Mouse (Mus musculus) midbrain, embryonic 13.5 days (tissue): ENCODE measurements around the gene 1700123O20Rik. TPM values are rescaled to one million over a fixed set of nuclear protein-coding genes. Genes with fewer than 3 reads are reported as not detected.

Experiments used
- ATAC-seq: fragments of 200-750 bp; cut with Nextera tagmentation; 2 replicates; pipeline ENCODE4 v1.8.0; 2017; ENCODE audit warnings: mild to moderate bottlenecking, moderate TSS enrichment, moderate library complexity
- H3K27ac ChIP-seq: fragments of 300-500 bp; sonication (generic); 2 replicates; pipeline ENCODE4 v1.5.1; 2015; ENCODE audit warnings: inconsistent platforms, mild to moderate bottlenecking, moderate library complexity
- H3K27me3 ChIP-seq: fragments of 300-500 bp; sonication (generic); 2 replicates; pipeline ENCODE4 v1.6.1; 2015; ENCODE audit warnings: mild to moderate bottlenecking, inconsistent platforms
- H3K36me3 ChIP-seq: fragments of 300-500 bp; sonication (generic); 2 replicates; pipeline ENCODE4 v1.6.1; 2015; ENCODE audit warnings: mild to moderate bottlenecking, inconsistent platforms
- H3K4me1 ChIP-seq: fragments of 300-500 bp; sonication (generic); replicated peaks from 2 replicates; pipeline ENCODE4 v1.6.1; 2015; ENCODE audit warnings: inconsistent platforms
- H3K4me2 ChIP-seq: fragments of 300-500 bp; sonication (generic); replicated peaks from 2 replicates; pipeline ENCODE4 v1.6.1; 2015; ENCODE audit warnings: moderate library complexity, mild to moderate bottlenecking, inconsistent platforms
- H3K4me3 ChIP-seq: fragments of 300-500 bp; sonication (generic); replicated peaks from 2 replicates; pipeline ENCODE4 v1.5.1; 2015; ENCODE audit warnings: mild to moderate bottlenecking, inconsistent platforms
- H3K9ac ChIP-seq: fragments of 300-500 bp; sonication (generic); replicated peaks from 2 replicates; pipeline ENCODE4 v1.6.1; 2015; ENCODE audit warnings: mild to moderate bottlenecking, inconsistent platforms
- H3K9me3 ChIP-seq: fragments of 300-500 bp; sonication (generic); 2 replicates; pipeline ENCODE4 v1.6.1; 2016; ENCODE audit warnings: mild to moderate bottlenecking, inconsistent platforms
- WGBS: fragments of 180-500 bp; shearing (Covaris S2); methylation state at CpG from one replicate; pipeline ENCODE4 v1.1.7; 2015; 5-methylcytosine and 5-hydroxymethylcytosine counted together
- polyA plus RNA-seq: library from polyadenylated mRNA; unstranded; fragments of >200 nt; fragmentation: Nextera tagmentation; extraction: Ambion mirVana; gene quantifications from 2 replicates; pipeline ENCODE4 v1.2.1, GENCODE M21; 2015

1700123O20Rik gene
- 75.4 and 76.6 TPM in 2 replicates for polyA plus RNA-seq

DNA sequence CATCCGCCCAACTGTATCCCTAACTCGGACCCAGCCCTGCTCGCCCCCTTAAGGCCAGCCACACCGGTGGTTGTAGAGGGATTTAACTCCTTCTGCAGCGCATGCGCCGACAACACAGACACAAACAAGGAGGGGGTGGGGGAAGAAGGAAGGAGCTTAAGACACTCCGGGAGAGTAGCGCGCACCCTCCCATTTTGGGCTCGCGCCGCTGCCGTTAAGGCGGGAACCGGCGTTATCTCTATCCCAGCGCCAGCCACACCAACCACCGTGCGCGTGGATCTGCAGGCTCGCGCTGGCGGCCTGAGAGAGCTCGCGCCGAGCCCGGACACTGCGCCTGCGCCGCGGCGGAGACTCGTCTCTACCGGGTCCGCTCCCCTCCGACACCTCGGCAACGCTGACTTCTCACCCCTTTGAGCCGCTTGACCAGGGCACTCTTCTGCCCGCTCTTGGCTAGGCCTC is at the start of gene 1700123O20Rik:
TSS of gene 1700123O20Rik (plus strand) at position 154 of the 459 bp plus-strand sequence.
- Histone ChIP-seq H3K4me2 (peak within 1 kb of the TSS; percentile 82), H3K4me1 (peaks cover 48% of the 10 kb centered on the region), H3K4me3 (peak within 1 kb of the TSS; percentile 74), H3K27ac (peak within 1 kb of the TSS; percentile 95), H3K27me3 (no peaks in the 10 kb centered on the region), H3K9me3 (no peaks in the 10 kb centered on the region), H3K9ac (peak within 1 kb of the TSS; percentile 92), H3K36me3 (peaks cover 40% of the 10 kb centered on the region)
- WGBS, result under 1% methylated on average over 29 of the region's 41 CpGs
- peak; percentile 74 for ATAC-seq

DNA sequence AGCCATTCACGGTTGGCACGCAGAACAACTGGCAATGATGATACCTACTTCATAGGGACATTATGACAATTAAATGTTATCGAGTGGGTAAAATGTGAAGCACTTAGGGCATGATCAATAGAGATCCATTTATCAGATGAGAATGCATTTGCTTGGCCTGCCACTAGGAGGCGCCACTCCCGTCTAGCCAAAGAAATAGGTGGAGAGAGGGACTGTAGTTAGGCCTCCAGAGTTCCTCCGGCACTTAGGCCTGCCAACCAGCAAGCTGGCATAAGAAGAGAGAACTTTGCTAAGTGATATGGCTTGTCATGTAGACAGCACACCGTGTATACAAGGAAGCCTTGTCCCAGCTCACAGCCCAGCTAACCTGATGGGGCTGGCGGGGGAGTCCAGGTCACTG is 49.1 kb upstream of the 1700123O20Rik start:
- Histone ChIP-seq H3K9me3 (no peaks in the 10 kb centered on the region), H3K4me3 (no peak overlapping the region), H3K27ac (no peak overlapping the region), H3K27me3 (no peaks in the 10 kb centered on the region), H3K9ac (no peak overlapping the region), H3K36me3 (peaks cover 64% of the 10 kb centered on the region), H3K4me1 (peaks cover 34% of the 10 kb centered on the region), H3K4me2 (no peak overlapping the region)
- 51% methylated on average over 8 of the region's 8 CpGs for WGBS
- ATAC-seq, result no peak

DNA sequence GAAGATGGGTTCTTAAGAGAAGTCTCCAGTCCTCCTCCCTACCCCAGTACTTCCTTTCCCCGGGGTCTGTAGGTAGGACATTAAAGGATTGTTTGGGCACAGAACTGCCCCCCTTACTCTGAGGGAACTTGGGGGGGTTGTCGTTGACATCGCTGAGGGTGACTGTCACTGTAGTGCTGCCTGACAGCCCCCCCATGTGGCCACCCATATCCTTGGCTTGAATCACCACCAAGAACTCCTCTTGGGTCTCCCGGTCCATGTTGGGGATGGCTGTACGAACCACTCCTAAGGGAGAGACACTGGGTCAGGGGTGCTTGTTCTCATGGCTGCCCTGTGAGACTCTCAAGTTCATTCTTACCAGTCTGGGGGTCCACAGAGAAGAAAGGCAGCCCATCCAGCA is 47.8 kb upstream of the 1700123O20Rik start:
- H3K4me1 ChIP-seq, result peaks cover 37% of the 10 kb centered on the region
- H3K27ac ChIP-seq, result no peak overlapping the region
- H3K27me3 ChIP-seq, result no peaks in the 10 kb centered on the region
- H3K4me2 ChIP-seq, result peak overlapping the region; percentile 2; the same call in 1 of the 2 replicates
- no peaks in the 10 kb centered on the region for H3K9me3 ChIP-seq
- H3K9ac ChIP-seq, result peak overlapping the region; percentile 23; the same call in 1 of the 2 replicates
- 82% methylated on average over 5 of the region's 5 CpGs for WGBS
- no peak overlapping the region for H3K4me3 ChIP-seq
- H3K36me3 ChIP-seq, result peaks cover 63% of the 10 kb centered on the region
- no peak for ATAC-seq

DNA sequence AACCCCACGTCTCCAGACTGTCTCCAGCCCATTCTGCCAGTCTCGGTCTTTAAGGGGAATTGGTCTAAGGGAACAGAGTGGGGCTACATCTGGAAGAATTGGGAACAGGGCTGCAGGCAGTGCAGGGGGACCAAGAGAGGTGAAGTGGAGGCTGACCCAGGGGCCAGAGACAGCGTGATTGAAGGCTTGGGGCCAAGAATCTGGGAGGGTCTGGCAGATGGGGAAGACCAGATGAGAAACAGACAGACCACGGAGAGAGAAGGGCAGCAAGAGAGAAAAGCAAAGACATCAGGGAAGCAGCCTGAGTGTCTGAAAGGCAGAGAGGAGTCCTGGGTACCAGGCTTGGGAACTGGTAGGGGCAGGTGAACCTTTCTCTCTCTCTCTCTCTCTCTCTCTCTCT is 45.9 kb upstream of the 1700123O20Rik start:
- Histone ChIP-seq H3K27ac (peak overlapping the region; percentile 21; the same call in 1 of the 2 replicates), H3K9me3 (no peaks in the 10 kb centered on the region), H3K4me1 (peaks cover 34% of the 10 kb centered on the region), H3K4me3 (peak overlapping the region; percentile 79), H3K4me2 (peak overlapping the region; percentile 85), H3K27me3 (no peaks in the 10 kb centered on the region), H3K9ac (peak overlapping the region; percentile 99), H3K36me3 (peaks cover 66% of the 10 kb centered on the region)
- 17% methylated on average over 4 of the region's 4 CpGs for WGBS
- ATAC-seq, result no peak

DNA sequence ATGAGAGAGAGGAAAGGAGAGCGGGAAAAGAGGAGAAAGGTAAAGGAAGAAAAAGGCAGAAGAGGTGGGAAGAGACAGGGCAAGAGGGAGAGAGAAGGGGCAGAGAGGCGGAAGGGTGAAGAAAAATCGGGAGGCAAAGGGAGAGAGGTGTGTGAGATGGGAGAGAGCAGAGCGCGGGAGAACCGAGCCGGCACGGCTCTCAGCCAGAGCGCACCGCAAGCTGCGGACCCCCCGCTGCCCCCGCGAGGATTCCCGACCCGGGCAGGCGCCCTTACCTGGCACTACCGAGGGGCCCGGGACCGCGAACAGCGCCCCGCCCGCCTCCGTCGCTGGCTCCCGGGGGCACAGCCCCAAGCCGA is 45.1 kb upstream of the 1700123O20Rik start, which contains the start of gene Gm17606:
TSS of gene Gm17606 (plus strand) at position 7 of the 359 bp plus-strand sequence.
- H3K9ac ChIP-seq, result peak within 1 kb of the TSS; percentile 99
- H3K4me1 ChIP-seq, result peaks cover 34% of the 10 kb centered on the region
- H3K36me3 ChIP-seq, result peaks cover 69% of the 10 kb centered on the region
- H3K27me3 ChIP-seq, result no peaks in the 10 kb centered on the region
- no peak for ATAC-seq
- under 1% methylated on average over 26 of the region's 28 CpGs for WGBS
- H3K9me3 ChIP-seq, result no peaks in the 10 kb centered on the region
- H3K4me2 ChIP-seq, result peak within 1 kb of the TSS; percentile 85
- H3K27ac ChIP-seq, result peak within 1 kb of the TSS; percentile 91
- peak within 1 kb of the TSS; percentile 79 for H3K4me3 ChIP-seq

DNA sequence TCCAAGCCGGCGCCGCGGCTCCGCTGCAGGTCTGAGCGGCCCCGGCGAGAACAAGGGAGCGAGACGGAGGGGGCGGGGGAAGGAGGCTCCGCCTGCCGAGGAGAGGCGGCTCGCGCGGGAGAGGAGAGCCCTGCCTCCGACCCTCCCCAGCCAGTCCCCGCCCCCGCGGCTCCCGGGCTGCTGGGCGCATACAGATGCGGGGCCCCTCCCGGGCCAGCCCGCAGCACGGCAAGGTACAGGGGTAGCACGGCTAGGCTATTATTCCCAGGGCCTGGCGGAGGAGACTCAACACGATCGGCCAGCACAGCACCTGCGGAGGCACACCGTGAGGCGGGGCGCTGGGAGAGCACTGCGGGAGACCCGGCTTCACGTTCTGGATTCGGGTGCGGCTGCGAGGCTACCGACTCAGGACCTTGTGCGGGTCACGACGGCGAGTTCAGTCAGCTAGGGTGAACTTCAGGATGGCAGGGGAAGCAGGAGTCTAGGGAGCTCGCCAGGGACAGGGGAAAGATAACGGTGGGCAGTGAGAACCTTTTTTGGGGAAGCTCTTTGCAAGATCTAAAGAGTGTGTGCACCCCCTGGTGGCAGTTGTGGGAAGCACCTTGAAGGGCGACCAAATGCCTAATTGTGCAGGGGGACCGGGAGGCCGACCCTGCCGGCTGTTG is 44.6 kb upstream of the 1700123O20Rik start, which contains the start of gene Cdh24:
TSS of gene Cdh24 (minus strand) at position 60 of the 665 bp plus-strand sequence.
- ATAC-seq, result peak; percentile 93
- Histone ChIP-seq H3K4me3 (peak within 1 kb of the TSS; percentile 79), H3K27ac (peak within 1 kb of the TSS; percentile 91), H3K27me3 (no peaks in the 10 kb centered on the region), H3K4me2 (peak within 1 kb of the TSS; percentile 85), H3K9ac (peak within 1 kb of the TSS; percentile 99), H3K4me1 (peaks cover 34% of the 10 kb centered on the region), H3K9me3 (no peaks in the 10 kb centered on the region), H3K36me3 (peaks cover 69% of the 10 kb centered on the region)
- WGBS, result under 1% methylated on average over 41 of the region's 52 CpGs

DNA sequence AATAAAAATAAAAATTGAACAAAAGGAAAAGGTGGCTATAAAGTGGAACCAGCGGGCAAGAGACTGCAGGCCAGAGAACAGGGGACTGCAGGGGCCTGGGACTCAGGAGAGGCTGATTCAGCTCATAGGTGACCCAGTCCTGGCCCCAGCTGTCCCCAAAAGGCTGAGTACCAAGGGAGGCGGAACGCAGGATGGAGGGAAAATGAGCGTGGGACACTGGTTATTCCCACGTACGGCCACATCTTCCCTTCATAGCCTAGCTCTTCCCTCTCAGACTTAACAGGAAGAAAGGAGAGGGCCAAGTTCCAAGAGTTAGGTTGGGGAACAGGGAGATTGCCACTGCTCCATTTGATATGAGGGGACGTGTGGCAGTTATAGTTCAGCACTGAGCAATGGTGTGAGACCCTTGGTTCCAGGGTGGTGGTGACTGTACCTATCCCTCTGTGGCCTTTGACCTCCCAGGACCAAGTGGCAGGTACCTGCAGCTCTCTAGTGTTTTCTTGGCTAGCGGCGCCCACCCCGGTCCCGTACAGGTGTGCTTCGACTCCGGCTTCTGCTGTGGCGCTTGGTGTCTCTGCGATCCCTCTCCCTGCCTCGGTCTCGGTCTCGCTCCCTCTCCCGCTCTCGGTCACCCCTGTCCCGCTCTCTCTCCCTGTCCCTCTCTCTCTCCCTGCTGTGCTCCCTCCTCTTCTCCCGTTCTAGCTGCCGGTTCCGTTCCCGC is 43.6 kb upstream of the 1700123O20Rik start:
- Histone ChIP-seq H3K4me3 (no peak overlapping the region), H3K27ac (peak overlapping the region; percentile 91), H3K4me1 (peaks cover 34% of the 10 kb centered on the region), H3K4me2 (no peak overlapping the region), H3K36me3 (peaks cover 69% of the 10 kb centered on the region), H3K9me3 (no peaks in the 10 kb centered on the region), H3K9ac (no peak overlapping the region), H3K27me3 (no peaks in the 10 kb centered on the region)
- WGBS, result 81% methylated on average over 25 of the region's 25 CpGs
- ATAC-seq, result no peak

DNA sequence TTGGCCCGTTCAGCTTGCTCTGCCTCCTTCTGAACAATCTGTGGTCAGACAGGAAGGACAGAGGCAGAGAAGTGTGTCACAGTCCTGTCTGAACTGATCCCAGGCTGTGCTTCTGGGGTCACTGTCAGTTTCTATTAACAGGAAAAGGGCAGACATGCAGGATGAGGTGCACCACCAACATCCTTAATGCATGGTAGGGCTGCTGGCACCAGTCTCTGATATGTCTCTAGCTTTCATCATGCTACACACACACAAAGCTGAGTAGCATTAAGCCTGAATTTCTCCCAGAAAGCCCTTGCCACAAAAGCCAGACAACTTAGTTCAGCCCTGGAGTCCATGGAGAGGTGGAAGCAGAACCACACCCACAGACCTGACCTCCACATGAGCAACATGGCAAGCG is 43.0 kb upstream of the 1700123O20Rik start:
- no peaks in the 10 kb centered on the region for H3K9me3 ChIP-seq
- no peak overlapping the region for H3K9ac ChIP-seq
- peaks cover 35% of the 10 kb centered on the region for H3K4me1 ChIP-seq
- 84% methylated on average over 2 of the region's 2 CpGs for WGBS
- H3K4me2 ChIP-seq, result no peak overlapping the region
- peak overlapping the region; percentile 11; the same call in 1 of the 2 replicates for H3K27ac ChIP-seq
- ATAC-seq, result no peak
- no peaks in the 10 kb centered on the region for H3K27me3 ChIP-seq
- peaks cover 69% of the 10 kb centered on the region for H3K36me3 ChIP-seq
- no peak overlapping the region for H3K4me3 ChIP-seq

DNA sequence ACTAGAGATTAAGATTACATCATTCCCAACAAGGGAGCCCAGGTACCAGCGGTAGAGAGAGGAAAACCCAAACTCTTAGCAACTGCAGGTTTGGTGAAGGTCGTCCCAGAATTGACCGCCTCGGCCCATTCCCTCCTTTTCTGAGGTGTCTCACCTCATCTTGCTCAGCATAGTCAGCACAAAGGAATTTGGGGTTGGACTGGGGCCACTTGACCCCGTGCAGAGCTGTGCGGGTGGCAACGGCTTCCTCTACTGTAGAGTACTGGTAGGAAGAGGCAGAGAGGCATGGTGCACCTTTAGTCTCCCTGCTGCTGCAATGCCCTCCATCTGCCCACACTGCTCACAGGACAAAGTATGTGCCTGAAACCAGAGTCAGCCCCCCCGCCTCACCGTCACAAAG is 41.7 kb upstream of the 1700123O20Rik start:
- Histone ChIP-seq H3K4me2 (no peak overlapping the region), H3K4me3 (no peak overlapping the region), H3K4me1 (peaks cover 33% of the 10 kb centered on the region), H3K36me3 (peaks cover 71% of the 10 kb centered on the region), H3K27ac (no peak overlapping the region), H3K27me3 (no peaks in the 10 kb centered on the region), H3K9me3 (no peaks in the 10 kb centered on the region), H3K9ac (no peak overlapping the region)
- 95% methylated on average over 9 of the region's 9 CpGs for WGBS
- ATAC-seq, result no peak

DNA sequence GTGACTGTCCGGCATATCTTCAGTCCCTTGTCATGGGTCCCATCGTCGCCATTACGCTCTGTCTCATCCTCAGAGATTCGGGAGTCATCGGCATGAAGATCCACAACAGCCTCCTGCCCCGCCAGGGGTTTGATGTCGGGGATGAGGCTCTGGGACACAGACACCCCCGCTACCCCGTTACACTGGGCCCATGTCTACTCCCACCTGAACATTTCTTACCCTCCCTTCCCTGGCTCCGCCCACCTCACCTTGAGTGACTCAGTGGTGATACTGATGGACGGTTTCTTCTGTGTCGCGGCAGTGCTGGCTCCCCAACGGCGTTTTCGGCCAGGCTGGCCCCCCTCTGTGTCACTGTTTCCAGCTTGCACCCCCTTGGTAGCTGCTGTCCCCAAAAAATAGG is 39.6 kb upstream of the 1700123O20Rik start:
- Histone ChIP-seq H3K9ac (no peak overlapping the region), H3K4me3 (no peak overlapping the region), H3K27me3 (no peaks in the 10 kb centered on the region), H3K4me1 (peaks cover 39% of the 10 kb centered on the region), H3K36me3 (peaks cover 89% of the 10 kb centered on the region), H3K9me3 (no peaks in the 10 kb centered on the region), H3K27ac (no peak overlapping the region), H3K4me2 (no peak overlapping the region)
- WGBS, result 92% methylated on average over 17 of the region's 17 CpGs
- no peak for ATAC-seq

DNA sequence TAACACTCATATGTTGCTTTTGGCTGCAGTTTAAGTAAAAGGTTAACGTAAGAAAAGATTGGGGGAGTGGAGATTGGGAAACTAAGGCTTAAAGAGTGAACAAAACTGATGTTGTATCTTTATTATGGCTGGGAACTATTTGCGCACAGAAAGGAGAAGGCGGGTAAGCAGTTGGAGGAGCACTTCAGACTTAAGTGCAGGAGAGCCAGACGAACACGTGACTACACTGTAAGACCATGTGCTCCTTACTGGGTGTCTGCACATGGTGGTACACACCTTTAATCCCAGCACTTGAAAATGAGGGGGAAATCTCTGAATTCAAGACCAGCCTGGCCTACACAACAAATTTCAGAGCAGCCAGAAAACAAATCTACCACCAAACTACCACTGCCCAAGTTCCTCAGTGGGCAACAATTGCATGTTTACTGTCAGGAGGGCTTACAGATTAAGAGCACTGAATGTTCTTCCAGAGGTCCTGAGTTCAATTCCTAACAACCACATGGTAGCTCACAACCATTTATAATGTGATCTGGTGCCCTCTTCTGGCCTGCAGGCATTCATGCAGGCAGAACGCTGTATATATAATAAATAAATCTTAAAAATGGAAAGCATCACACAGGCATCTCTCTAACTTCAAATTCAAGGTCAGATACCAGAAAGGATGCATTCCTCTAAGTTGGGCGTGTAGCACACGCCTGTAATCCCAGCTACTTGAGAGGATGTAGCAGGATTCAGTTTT is 38.9 kb upstream of the 1700123O20Rik start:
- Histone ChIP-seq H3K4me1 (peaks cover 42% of the 10 kb centered on the region), H3K9me3 (no peaks in the 10 kb centered on the region), H3K4me3 (no peak overlapping the region), H3K4me2 (no peak overlapping the region), H3K36me3 (peaks cover 91% of the 10 kb centered on the region), H3K9ac (no peak overlapping the region), H3K27ac (no peak overlapping the region), H3K27me3 (no peaks in the 10 kb centered on the region)
- no peak for ATAC-seq
- WGBS, result 97% methylated on average over 8 of the region's 8 CpGs
